Mouse (Mus musculus): ENCODE results near the gene Trmo. TPM values are rescaled to one million over a fixed set of nuclear protein-coding genes. Genes with fewer than 3 reads are reported as not detected.

Trmo gene
- polyA plus RNA-seq (2017; shearing (Covaris generic)), result 10 to 100 TPM; 20.4 to 30.4 TPM

DNA sequence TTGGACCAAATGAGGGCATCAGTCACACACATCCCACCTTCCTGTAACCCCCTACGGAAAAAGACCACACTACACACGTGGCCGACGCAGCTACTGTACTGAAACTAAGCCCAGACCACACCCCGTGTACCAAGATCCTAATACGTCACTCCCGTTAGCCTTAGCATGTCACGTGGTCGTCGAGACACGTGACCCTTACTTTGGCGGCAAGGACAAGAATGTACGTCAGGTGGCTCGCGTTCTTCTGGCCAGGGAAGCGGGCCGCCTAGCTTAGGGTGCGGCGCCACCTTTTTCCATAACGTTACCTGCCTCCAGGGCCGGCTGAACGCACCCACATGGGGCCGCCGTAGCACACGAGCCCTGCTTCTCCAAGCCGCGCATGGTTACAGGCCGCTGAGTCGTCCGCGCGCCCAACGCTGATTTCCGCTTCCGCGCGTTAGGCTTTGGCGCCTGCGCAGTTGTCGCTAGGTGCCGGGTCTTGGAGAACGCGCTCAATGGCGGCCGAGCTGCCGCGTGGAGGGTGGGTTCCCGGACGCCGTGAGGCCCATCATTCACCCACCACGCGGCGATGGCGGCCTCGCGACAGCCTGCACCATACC is at the start of gene Trmo:
Trmo (minus strand) TSS at position 425 of the 599 bp plus-strand sequence.

DNA sequence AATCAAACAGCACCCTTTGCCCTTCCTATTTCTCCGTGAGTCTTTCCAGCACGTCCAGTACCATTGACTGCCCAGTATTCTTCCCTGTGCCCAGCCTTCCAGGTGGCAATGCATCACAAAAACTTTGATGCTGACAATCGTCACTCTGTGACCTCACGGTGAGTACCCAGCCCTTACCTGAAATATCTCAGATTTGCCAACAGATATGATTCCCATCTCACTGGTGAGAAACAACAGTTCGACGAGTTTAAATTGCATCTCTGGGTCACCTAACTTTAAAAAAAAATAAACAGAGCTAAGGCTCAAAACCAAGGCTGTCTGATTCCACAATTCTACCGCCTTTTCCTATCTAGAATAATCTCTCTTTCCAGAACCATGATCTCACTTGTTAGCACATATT is 24.2 kb upstream of the Trmo start, which contains the start of gene Hemgn:
Hemgn (minus strand) TSS at position 101 of the 400 bp plus-strand sequence.

DNA sequence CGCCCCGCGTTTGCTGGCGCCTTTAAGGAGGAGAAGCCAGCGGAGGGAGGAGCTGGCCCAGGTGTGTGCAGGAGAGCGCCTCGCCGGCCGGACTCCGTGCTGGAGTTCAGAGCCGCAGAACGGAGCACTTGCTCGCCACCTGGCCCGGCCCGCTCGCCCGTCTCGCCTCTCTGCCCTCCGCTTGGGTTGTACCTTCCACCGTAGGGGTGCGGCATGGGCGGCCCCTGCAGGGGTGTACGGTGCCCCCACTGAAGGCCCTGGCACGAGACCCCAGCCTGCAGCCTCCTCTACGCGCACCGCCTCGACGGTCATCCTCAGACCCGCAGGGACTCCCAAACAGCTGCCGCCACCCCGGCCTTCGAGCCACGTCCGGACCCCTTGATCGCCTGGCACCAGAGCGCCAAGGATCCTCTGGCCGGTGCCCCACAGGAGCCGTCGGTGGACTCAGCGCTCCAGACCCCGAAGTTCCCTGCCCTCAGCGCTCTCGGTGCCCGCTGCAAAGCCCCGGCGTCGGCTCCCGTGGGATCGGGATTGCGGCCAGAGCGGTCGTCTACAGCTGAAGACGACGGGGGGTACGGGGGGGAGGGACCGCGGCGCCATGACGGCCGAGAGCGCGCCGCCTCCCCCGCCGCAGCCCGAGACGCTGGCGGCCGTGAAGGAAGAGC is 45.5 kb downstream of the Trmo start, which contains the start of gene Foxe1:
Foxe1 (plus strand) TSS at position 14 of the 665 bp plus-strand sequence.

Other genes starting within 250 kb of the Trmo start
- gene Xpa, start 193.1 kb downstream of the Trmo start, polyA plus RNA-seq (2017; shearing (Covaris generic)), result 10 to 100 TPM; 38.7 to 44.0 TPM
- under 1 TPM; 0.07 to 0.72 TPM for gene Foxe1, start 45.8 kb downstream of the Trmo start, polyA plus RNA-seq (2017; shearing (Covaris generic))
- under 1 TPM in 1 of 2 experiments, not detected in 1; 0.23 TPM for gene Hemgn, start 24.1 kb upstream of the Trmo start, polyA plus RNA-seq (2017; shearing (Covaris generic))
- 100 to 1,000 TPM; 206 to 218 TPM for gene Anp32b, start 61.5 kb upstream of the Trmo start, polyA plus RNA-seq (2017; shearing (Covaris generic))
- gene Nans, start 99.8 kb upstream of the Trmo start, polyA plus RNA-seq (2017; shearing (Covaris generic)), result 10 to 100 TPM; 70.9 to 72.2 TPM
- 100 to 1,000 TPM; 125 to 138 TPM for gene Trim14, start 146.7 kb upstream of the Trmo start, polyA plus RNA-seq (2017; shearing (Covaris generic))
- gene Coro2a, start 212.8 kb upstream of the Trmo start, polyA plus RNA-seq (2017; shearing (Covaris generic)), result 100 to 1,000 TPM; 132 to 160 TPM

Data from inflammation-experienced regulatory T-cells (primary cell).